Mouse (Mus musculus) retina, postnatal 7 days (tissue): Measurements from ENCODE around the gene Map7.

Experiments used
- DNase-seq: peaks from one replicate; pipeline ENCODE4 v3.0.0-alpha.2; 2012; ENCODE audit warnings: low read depth, low spot score

The Map7 gene

DNA sequence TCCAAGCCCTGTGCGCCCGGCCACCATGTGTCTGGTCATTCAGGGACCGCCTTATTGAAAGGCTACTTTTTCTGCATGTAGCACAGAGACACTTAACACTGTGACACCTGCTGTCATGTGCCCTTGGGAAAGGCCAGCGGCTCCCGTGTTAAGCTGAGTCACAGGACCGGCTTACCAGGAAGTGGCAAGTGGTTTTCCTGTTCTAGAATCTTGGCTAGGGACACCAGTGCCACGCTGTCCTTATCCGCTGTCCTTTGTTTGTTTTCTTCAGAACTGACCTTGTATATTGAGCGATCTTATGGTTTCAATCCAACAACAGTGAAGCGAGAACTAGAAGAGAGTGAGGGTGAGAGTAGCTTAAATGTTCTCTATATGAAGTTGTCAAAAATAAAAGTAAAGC lies 85.2 kb downstream of the Map7 start:
- no peak for DNase-seq

DNA sequence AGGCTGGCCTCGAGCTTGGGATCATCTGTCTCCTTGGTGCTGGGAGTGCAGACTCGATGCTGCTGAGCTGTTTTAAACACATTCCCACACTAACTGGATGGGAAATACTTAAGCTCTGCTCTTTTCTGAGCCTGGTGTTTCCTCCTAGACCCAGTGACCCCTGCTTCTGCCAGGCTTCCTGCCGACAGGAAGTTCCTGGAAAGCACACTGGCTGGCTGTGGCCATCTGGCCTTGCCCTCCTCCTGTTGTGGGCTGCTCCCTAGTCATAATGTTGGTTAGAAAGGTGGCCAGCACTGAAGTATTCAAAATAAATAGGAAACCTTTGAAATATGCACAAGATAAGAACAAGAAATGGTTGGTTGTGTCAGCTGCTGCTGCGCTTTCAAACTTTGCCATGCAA lies 86.2 kb downstream of the Map7 start:
- DNase-seq: no peak

DNA sequence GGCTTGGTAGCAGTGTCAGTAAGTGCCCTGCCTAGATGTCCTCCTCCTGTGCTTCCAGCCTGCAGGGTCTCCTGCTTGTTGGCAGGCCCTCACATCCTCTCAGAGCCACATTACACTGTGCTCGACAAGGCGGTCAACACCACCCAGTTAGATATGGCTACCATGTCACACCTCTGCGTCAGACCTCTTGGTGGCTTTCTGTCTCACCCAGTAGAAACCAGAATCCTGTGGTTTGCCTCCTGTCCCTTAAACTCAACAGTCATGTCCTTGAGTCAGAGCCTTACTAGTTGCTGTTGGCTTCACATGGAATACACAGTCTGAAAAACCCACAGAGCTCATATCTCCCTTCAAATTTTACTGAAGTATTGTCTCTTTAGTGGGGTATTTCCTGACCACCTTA lies 87.4 kb downstream of the Map7 start:
- no peak for DNase-seq

DNA sequence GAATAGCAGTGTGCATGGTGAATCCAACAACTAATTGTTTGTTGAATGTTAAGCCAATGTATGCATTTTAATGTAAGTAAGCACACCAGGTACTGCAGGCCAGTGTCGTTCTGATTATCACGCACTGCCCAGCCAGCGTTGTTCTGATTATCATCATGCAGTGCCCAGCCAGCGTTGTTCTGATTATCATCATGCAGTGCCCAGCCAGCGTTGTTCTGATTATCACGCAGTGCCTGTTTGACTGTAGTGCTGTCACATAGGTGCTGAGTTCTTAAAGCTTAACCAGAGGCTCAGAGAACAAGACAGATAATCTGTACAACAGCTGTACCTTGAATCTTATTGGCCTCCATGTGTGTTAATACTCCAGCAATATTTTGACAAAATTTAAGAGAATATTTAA lies 88.0 kb downstream of the Map7 start:
- no peak for DNase-seq

DNA sequence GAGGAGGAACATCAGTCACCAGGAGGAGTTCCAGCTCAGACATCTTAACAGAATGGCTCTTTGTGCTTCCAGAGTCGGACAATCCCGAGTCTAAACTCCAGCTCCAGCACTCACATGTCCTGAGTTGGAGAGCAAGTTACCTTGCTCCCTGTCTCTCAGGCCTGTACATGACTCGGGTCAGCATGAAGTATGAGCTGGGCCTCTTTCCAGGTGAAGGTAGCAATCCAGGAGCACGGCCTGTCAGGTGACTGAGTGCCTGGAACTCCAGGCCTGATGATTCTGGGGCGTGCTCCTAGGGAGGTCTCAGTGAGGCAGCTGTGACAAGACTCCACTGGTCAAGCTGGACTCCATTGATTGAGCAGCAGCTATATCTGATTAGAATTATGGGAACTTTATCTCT lies 90.0 kb downstream of the Map7 start:
- no peak for DNase-seq

DNA sequence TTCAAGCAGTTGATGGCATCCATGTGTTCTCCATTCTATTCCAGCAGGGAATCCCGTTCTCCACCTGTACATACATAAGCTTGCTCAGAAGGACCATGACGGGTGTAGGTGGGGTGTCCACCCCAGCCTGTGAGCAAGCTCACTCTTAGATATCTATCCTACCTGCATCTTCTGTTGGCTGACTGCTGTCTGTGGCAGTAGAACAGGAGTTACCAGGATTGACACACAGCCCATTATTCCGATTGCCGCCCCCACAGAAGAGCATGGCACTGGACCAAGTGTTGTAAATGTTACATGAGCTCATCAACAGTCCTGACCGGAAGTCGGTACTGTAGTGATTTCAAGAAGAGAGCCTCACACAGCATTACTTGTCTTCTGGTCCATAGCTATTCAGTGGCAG lies 92.6 kb downstream of the Map7 start:
- no peak for DNase-seq

DNA sequence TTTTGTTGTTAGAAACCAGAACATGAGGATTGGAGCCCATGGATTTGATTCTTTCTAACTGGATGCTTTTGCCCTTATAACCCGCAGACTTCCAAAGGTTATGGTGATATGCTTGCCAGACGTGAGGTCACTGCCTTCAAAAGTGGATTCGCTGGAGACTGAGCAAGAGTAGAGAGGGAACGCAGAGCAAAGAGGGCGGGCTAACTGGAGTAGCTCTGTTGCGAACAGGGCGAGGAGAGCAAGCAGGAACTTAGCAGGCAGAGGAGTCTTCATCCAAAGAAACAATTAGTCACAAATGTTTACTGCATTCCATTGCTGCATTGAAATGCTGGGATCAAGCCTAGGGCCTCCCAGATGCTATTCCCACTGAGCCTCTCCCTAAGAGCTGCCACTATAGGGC lies 95.0 kb downstream of the Map7 start:
- DNase-seq: no peak

DNA sequence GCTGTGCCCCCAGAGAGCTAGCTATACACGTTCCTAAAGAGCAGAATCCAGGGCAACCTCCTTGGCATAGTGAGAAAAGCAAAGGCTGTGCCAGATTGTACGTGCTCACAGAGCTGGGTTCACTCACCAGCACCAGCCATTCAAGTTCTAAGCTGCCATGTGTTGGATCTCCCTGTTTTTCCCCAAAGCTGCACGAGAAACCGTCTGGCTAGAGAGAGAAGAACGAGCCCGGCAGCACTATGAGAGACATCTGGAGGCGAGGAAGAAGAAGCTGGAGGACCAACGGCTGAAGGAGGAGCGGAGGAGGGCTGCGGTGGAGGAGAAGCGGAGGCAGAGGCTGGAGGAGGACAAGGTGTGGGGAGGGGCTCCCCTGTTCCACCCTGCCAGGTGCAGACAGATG lies 96.8 kb downstream of the Map7 start:
- DNase-seq: no peak

DNA sequence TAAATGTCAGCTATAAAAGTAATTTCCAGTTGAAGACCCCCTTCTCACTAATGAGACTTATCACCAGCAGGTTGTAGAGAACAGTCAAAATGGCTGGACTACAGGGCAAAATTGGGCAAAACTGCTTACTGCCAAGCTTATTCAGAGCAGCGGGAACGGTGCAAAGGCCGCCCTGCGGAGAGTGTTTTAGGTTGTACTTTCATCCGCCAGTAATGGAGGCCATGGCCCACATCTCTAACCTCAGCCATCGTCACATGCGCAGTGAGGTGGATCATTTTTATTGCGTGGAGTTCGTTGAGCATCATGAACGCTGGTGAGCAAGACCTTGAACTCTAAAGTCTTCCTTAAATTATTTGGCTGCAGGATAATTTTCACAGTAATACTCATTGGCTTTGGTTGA lies 100.8 kb downstream of the Map7 start:
- DNase-seq: no peak

DNA sequence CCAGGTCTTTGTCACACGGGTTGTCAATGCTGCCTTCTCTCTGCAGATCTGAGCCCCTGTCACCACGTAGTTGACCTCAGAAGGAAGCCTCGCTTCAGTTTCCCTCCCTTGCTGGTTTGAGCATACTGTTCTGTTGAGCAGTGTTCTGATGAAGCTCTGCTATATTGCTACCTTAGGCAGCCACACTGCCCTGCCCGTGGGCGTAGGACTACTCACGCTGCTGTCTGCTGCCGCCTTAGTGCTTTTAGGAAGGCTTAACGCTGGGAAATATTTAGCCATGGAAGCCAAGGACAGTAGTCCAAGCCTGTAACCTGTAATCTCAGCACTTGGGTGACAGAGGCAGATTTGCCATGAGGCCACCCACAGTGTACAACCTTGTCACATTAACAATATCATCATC lies 107.3 kb downstream of the Map7 start:
- DNase-seq: no peak

DNA sequence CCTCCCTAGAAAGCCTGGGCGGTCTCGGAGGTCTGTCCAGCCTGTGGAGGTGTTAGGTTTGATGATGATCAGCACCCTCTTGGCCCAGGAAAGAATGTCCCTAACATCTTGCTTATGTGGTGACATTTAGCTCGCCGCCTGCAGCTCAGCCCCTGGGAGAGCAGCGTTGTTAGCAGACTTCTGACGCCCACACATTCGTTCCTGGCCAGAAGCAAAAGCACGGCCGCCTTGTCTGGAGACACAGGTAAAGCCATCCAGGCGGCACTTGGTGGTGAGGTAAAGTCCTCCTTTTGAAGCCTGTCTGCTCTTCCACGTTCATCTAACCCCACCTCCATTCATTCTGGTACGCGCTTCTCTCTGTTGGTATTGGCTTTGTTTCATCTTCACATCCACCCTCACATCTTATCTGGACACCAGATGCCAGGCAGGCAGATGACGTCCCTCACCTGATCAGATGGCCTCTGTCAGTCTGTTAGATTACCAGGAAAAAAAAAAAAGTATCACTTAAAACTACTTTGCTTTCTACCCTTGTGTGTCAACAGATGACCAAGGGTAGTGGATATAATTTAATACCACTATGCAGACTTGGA lies 108.9 kb downstream of the Map7 start:
- no peak for DNase-seq

DNA sequence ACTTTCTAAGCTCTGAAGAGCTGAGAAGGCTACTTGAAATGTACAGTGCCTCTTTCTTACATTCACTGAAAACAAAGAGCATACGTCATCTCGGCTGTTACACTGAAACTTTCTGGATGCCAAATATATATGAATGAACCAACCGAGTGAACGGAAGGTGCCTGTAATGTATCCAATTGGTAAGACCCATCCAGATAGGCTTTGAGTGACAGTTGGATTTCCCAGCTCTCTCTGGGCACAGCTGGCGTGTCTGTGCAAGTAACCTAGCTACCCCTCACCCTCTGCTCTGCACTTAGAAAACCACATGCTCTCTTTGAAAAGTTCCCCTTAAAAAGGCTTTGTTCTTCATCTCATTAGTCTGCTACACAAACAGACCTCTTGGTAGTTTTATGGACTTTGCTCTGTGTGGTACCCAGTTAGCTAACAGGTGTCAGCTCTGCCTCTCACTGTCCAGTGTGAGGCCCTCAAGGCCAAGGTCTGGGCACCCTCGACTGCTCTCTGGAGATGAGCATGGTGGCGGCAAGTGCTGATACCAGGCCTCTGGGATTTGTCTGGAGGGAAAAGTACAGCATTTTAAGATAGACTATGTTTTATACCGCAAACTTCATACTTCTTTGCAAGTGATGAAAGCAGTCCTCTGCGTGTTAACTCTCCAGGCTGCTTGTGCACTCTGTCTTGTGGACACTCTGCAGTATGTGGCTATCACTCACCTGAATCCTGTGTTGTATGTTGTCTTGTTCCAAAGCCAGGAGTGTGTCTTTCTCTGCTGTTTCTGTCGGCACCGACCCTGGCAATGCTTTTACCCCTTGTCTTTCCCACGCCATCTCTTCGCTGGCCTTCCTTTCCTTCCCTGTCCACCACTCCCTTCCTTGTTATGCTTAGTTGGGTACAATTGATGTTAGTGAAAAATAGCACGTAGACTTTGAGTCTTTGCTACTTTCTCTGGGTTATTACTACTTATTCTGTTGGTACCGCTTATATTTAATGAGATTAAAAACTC lies 109.8 kb downstream of the Map7 start:
- DNase-seq: no peak

DNA sequence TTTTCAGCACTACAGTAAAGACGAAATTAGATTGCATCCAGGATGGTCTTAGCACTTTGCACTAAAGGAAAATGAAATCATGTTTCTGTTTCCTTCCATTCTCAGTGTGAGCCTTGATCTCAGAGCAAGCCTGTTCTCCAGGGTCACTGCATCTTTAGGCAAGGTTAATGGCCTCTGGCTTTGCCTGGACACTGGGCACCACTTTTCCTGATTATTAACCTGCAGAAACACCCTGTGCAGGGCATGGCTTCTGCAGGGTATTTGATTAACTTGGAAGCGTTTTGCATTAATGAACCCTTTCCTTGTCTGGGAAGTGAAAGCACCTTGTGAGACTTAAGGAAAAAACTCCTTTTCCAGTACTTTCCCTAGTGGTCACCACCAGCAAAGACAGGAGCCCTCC lies 111.2 kb downstream of the Map7 start:
- DNase-seq: no peak

DNA sequence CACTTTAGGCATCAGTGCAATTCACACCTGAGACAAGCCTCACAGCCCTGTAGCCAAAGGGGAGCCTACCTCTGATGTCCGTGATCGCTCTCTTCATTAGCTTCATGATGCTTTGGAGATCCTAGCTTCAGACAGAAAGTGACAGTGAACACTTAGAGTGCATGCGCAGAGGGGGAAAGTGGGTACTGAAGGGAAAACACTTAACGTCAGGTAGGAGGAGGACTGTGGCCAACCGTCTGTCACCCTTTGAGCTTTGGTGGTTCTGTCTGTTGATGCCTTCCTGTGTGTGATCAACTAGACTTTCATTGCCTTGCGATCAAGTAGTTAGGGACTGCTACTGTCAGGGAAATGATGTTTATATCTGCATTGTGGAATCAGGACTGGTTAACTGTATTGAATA lies 114.6 kb downstream of the Map7 start:
- DNase-seq: no peak

DNA sequence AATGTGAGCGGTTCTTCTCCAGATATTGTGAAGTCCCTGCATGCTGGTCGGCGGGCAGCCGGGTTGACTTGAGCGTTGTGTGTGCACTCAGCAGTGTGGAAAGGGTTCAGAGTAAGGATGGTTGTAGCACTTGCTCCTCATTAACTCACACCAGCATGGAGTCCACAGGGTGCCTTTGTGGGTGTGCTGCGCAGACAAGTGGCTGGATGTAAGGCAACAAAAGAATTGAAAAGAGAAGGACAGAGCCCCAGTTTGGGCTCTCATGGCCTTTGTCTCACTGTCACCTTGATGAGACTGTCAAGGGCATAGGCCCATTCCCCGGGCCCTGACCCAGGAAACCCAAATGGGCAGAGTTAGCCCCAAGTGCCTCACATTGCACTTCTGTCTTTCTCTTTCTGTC lies 116.2 kb downstream of the Map7 start:
- no peak for DNase-seq

DNA sequence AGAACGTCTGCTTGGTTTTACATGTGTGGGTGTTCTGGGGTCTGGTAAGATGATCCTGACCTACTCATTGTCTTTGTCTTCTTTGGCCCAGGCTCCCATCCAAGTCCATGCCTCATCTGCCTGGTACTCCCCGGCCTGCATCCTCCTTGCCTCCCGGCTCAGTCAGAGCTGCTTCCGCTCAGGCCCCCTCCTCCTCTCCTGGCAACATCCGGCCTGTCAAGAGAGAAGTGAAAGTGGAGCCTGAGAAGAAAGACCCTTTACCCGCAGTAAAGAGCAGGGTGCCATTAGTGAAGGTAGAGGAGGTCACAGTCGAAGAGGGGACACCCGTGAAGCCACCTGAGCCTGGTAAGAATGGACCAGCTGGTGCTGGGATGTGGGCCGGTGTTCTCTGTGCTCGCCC lies 118.8 kb downstream of the Map7 start:
- DNase-seq: no peak

DNA sequence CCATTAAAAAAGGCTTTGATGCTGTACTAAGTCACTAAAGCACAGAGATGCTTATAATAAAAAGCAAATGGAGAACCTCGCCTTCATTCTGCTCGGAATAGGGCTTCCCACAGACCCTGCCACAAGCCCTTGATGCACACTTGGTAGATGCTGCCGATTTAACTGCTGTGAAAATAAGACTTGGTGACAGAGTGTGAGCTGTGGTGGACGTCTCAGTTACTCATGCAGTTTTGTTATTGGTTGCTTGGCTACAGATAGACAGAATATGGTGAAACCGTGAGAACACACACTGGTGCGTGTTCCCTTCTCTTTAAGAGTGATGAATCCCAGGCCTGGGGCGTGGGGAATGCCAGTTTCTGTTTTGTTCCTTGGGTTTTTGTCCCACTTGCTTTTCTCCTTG lies 120.7 kb downstream of the Map7 start:
- DNase-seq: no peak

DNA sequence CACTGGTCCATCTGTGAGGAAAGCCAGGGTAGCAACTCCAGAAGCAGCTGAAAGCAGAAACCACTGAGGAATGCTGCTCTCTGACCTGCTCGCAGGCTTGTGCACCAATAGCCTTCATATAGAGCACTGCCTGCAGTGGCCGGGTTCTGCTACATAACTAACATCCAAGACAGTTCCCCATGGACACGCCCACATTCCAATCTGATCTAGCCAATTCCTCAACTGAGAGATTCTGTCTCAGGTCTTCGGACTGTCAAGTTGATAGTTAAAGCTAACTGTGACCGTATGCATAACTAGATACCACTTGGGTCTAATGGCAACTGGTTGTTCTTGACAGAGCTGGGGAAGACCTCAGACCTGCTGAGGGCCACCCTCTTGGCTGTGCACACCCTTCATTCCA lies 124.1 kb downstream of the Map7 start:
- no peak for DNase-seq

DNA sequence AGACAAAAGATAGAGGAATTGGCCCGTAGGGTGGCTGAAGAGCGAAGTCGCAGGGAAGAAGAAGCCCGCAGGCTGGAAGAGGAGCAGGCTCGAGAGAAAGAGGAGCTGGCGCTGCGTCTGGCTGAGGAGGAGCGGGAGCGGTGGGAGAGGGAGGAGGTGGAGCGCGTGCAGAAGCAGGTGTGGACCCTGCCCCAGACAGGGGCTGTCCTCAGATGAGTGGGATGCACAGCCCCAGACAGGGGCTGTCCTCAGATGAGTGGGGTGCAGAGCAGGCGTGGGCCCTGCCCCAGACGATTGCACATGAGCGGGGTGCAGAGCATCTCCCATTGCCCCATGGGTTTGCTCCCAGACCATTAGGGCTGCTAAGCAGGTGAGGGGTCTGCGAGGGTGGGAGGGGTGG lies 125.0 kb downstream of the Map7 start:
- DNase-seq: no peak

DNA sequence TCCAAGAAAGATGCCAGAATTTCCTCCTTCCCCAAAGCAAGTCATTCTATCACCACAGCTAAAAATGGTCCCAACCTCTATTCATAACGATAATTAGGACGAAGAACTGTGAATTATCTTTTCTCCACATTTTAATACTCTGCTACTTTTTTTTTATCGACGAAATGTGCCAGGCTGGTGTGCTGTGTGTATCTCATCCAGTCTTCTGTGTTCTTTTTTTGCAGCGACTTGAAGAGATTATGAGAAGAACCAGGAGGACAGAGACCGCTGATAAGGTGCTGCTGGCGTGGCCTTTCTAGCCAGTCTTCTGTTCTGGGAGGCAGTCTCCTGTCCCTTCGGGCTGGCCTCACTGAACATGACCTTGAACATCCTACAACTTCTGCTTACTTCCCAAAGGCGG lies 125.8 kb downstream of the Map7 start:
- no peak for DNase-seq

DNA sequence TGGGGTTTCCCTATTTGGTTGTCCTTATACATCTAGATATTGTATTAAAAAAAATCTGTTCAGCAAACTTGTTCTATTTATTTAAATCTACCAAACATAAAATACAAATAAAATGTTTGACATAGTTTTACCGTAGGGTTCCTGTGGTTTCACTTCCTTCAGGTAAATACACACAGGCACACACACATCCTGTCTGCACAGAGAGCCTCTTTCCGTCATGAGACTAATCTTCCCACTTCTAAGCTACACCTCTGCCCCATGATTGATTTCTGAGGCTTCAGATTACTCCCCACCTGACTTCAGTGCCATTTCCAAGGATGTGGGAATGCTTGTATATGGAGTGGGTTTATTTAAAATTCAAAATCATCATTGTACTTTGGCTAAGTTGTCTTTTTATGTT lies 133.2 kb downstream of the Map7 start:
- DNase-seq: no peak

DNA sequence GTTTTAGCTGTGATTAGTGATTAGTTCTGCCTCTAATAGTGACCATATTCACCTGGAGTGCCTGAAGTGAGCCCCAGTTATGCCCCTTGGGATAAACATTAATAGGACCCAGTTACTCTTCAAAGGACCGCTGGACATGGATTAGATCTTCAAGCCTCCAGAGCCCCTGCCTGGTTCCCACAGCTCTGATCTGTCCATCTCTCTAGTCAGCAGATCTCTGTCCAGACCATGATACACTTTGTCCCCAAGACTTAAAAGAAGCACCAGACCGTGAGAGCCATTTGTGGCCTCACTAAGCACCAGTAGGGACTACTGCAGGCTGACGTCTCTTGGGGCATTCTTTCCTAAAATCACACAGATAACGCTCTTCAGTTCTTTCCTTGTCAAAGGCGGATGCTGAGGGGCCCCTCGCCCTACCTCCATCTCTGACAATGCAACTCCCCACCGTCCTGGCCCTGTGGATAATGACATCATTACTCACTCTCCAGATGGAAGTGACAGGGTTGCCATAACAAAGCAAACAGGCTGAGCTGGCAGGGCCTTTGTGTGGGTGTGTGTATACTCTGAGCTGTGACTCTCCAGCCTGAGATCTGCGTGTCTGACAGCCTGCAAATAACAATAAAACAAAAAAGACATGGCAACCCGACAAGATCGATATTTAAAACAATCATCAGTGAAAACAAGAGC lies 137.2 kb downstream of the Map7 start:
- peak; percentile 43 for DNase-seq
